Mouse (Mus musculus): ENCODE measurements around the gene Ap1ar.
A peak's percentile ranks its signal among the peaks of the same experiment; 100 is the strongest.

Ap1ar gene

GRCm38 (mm10) chr3:127837154-127837865 lies at the start of gene Ap1ar:
Gene Ap1ar, minus strand, starts transcription at chr3:127837523.
- peak; percentile 89 for DNase-seq (ENCODE audit: low read depth)

GRCm38 (mm10) chr3:127881684-127882083 lies 44.4 kb upstream of the Ap1ar start:
- no peak for DNase-seq (ENCODE audit: low read depth)

GRCm38 (mm10) chr3:127879968-127880367 lies 42.6 kb upstream of the Ap1ar start:
- DNase-seq (ENCODE audit: low read depth), result no peak

- no peak for DNase-seq (ENCODE audit: low read depth)
Measured at GRCm38 (mm10) chr3:127875509-127875908, 38.2 kb upstream of the Ap1ar start.

- no peak for DNase-seq (ENCODE audit: low read depth)
Measured at GRCm38 (mm10) chr3:127875059-127875458, 37.7 kb upstream of the Ap1ar start.

GRCm38 (mm10) chr3:127874254-127874883 lies 37.0 kb upstream of the Ap1ar start:
- no peak for DNase-seq (ENCODE audit: low read depth)

- DNase-seq (ENCODE audit: low read depth), result no peak
Measured at GRCm38 (mm10) chr3:127871575-127871974, 34.3 kb upstream of the Ap1ar start.

GRCm38 (mm10) chr3:127868880-127869279 lies 31.6 kb upstream of the Ap1ar start:
- DNase-seq (ENCODE audit: low read depth), result no peak

- no peak for DNase-seq (ENCODE audit: low read depth)
Measured at GRCm38 (mm10) chr3:127868046-127868758, 30.9 kb upstream of the Ap1ar start.

GRCm38 (mm10) chr3:127864242-127864641 lies 26.9 kb upstream of the Ap1ar start:
- no peak for DNase-seq (ENCODE audit: low read depth)

- DNase-seq (ENCODE audit: low read depth), result no peak
Measured at GRCm38 (mm10) chr3:127863571-127863970, 26.2 kb upstream of the Ap1ar start.

- no peak for DNase-seq (ENCODE audit: low read depth)
Measured at GRCm38 (mm10) chr3:127862479-127862878, 25.2 kb upstream of the Ap1ar start.

- no peak for DNase-seq (ENCODE audit: low read depth)
Measured at GRCm38 (mm10) chr3:127861340-127861739, 24.0 kb upstream of the Ap1ar start.

- peak; percentile 44 for DNase-seq (ENCODE audit: low read depth)
Measured at GRCm38 (mm10) chr3:127853431-127854206, 16.3 kb upstream of the Ap1ar start.

GRCm38 (mm10) chr3:127852722-127853121 lies 15.4 kb upstream of the Ap1ar start:
- DNase-seq (ENCODE audit: low read depth), result no peak

- DNase-seq (ENCODE audit: low read depth), result no peak
Measured at GRCm38 (mm10) chr3:127850776-127851646, 13.7 kb upstream of the Ap1ar start.

- no peak for DNase-seq (ENCODE audit: low read depth)
Measured at GRCm38 (mm10) chr3:127849922-127850321, 12.6 kb upstream of the Ap1ar start.

GRCm38 (mm10) chr3:127848088-127848808 lies 10.9 kb upstream of the Ap1ar start:
- DNase-seq (ENCODE audit: low read depth), result no peak

- no peak for DNase-seq (ENCODE audit: low read depth)
Measured at GRCm38 (mm10) chr3:127843941-127844327, 6.6 kb upstream of the Ap1ar start.

- DNase-seq (ENCODE audit: low read depth), result no peak
Measured at GRCm38 (mm10) chr3:127843324-127843940, 6.1 kb upstream of the Ap1ar start.

Measured in c-Kit-positive CD71-negative TER-119-negative erythroid progenitor cells, embryonic 14.5 days (primary cell).